Mouse (Mus musculus): Measurements from ENCODE around the gene Psmb2.

DNA sequence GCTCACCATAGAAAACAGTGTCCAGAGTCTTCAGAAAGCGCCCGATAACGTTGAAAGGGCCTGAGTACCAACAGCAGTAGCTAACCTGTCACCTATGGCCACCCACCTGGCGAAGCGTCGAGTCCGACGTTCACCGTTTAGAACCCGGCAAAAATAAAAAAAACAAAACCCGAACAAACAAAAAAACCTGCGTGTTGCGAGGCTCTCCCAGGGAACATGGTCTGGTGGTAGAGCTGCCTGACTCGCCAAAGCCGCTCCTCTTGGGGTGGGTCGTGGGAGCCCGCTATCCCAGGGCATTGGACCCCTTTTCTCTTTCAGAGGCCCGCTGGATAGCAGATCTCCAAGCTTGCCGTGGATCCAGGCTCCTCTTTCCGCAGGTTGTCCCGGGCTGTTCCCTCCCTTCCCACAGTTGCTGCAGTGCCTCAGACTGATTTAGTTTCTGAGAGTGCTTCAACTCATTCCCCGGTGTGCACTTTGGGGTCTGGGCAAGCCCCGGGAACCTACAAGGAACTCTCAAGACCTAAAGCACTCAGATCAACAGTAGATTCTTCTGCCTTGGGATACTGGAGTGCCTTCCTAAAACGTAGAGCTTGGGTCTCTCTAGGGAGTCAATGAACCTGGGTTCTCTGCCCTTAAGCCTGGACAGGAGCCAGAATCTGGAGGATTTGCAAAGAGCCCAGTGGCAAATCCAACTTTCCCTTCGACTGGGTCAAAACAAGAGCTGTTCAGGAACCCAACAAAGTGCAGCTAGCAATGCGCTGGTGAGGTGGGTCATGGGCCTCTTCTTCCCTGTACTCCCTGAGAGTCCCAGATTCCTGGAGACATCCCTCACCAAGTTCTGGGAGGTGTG lies 55.3 kb downstream of the Psmb2 start:
- TF ChIP-seq CTCF (IDR thresholded peaks at IDR 0.05; ENCODE audit: low read depth) (no peak), EP300 (IDR thresholded peaks at IDR 0.05; ENCODE audit: low read depth) (no peak)
